In the genomic region with DNA sequence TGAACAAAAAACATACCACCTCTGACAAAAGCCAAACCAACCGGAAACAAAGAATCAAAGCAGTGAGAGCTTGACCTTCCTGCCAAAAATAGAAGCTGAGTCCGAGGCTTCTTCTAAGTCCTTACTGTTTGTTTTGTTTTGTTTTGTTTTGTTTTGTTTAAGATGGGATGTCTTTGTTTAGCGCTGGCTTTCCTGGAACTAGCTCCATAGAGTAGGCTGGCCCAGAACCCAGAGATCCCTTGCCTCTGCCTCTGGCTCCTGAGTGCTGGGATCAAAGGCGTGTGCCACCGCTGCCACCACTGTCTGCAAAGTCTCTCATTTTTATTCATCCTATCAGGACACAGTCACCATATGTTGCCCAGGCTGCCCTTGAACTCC, we compare ENCODE assay signal across 9 mouse cellular contexts. TPM values are rescaled to one million over a fixed set of nuclear protein-coding genes. Genes with fewer than 3 reads are reported as not detected.
DNase-seq lines count a peak whose midpoint lies in the region; ATAC-seq and TF ChIP-seq lines count a peak whose summit lies in the region.
"Had no signal": no experiment of that assay in that cellular context is flagged by ENCODE, and none has a peak within 500 bp of the region (broad histone marks: within the 10 kb centered on the region; RNA-seq: fewer than 3 reads in every experiment).

No protein-coding gene starts in this region.

- ATAC-seq in forebrain, embryonic 13.5 days: no peak
- no peak for ATAC-seq in forebrain, embryonic 12.5 days (ENCODE audit: low FRiP score)
- no peak for ATAC-seq in kidney, embryonic 15.5 days (replicated peaks; ENCODE audit: low FRiP score)
- ATAC-seq in kidney, embryonic 14.5 days (ENCODE audit: low FRiP score, low TSS enrichment): no peak
- no peak for ATAC-seq in forebrain, embryonic 15.5 days (replicated peaks)

- H3K4me2 ChIP-seq in forebrain, embryonic 13.5 days: no peak overlapping the region
- H3K4me2 ChIP-seq in forebrain, embryonic 12.5 days: no peak overlapping the region
- H3K4me2 ChIP-seq in kidney, embryonic 15.5 days: no peak overlapping the region
- no peak overlapping the region for H3K4me2 ChIP-seq in kidney, embryonic 14.5 days (replicated peaks; ENCODE audit: low read depth, low read length)
- no peak overlapping the region for H3K4me2 ChIP-seq in forebrain, embryonic 15.5 days (replicated peaks)

- TF ChIP-seq CTCF in testis, adult 2 months (IDR thresholded peaks at IDR 0.05; ENCODE audit: control insufficient read depth, insufficient read depth, insufficient replicate concordance, low read depth, low read length): no peak
- no peak for TF ChIP-seq CTCF in small intestine, adult 2 months (IDR thresholded peaks at IDR 0.05; ENCODE audit: extremely low read depth, insufficient read length, insufficient replicate concordance, low read depth, low read length)

- DNase-seq in testis, postnatal 10 days (ENCODE audit: low spot score): no peak

- H3K9ac ChIP-seq in forebrain, embryonic 13.5 days: no peak overlapping the region
- no peak overlapping the region for H3K9ac ChIP-seq in forebrain, embryonic 12.5 days
- H3K9ac ChIP-seq in kidney, embryonic 15.5 days: no peak overlapping the region
- no peak overlapping the region for H3K9ac ChIP-seq in kidney, embryonic 14.5 days (ENCODE audit: low read depth, low read length)
- no peak overlapping the region for H3K9ac ChIP-seq in forebrain, embryonic 15.5 days (replicated peaks)

- TF ChIP-seq POLR2A in testis, adult 2 months (IDR thresholded peaks at IDR 0.05; ENCODE audit: control insufficient read depth, low read depth, low read length): no peak
- no peak for TF ChIP-seq POLR2A in small intestine, adult 2 months (IDR thresholded peaks at IDR 0.05; ENCODE audit: low read depth, low read length)

- no peaks in the 10 kb centered on the region for H3K9me3 ChIP-seq in forebrain, embryonic 13.5 days (replicated peaks)
- no peaks in the 10 kb centered on the region for H3K9me3 ChIP-seq in forebrain, embryonic 12.5 days
- no peaks in the 10 kb centered on the region for H3K9me3 ChIP-seq in kidney, embryonic 15.5 days (replicated peaks)
- H3K9me3 ChIP-seq in kidney, embryonic 14.5 days (ENCODE audit: control insufficient read depth, low read length): no peaks in the 10 kb centered on the region; the same call in 1 of the 2 replicates
- H3K9me3 ChIP-seq in forebrain, embryonic 15.5 days: no peaks in the 10 kb centered on the region
- H3K9me3 ChIP-seq: hindbrain, embryonic 10.5 days had no signal

- no peak overlapping the region for H3K4me3 ChIP-seq in forebrain, embryonic 13.5 days
- no peak overlapping the region for H3K4me3 ChIP-seq in forebrain, embryonic 12.5 days (replicated peaks)
- H3K4me3 ChIP-seq in kidney, embryonic 15.5 days (replicated peaks): no peak overlapping the region
- no peak overlapping the region for H3K4me3 ChIP-seq in kidney, embryonic 14.5 days (ENCODE audit: low read length)
- H3K4me3 ChIP-seq in testis, adult 2 months (ENCODE audit: control insufficient read depth, low read depth, low read length): peak overlapping the region; percentile 86
- no peak overlapping the region for H3K4me3 ChIP-seq in small intestine, adult 2 months (ENCODE audit: low read depth, low read length)
- H3K4me3 ChIP-seq in forebrain, embryonic 15.5 days: no peak overlapping the region
- H3K4me3 ChIP-seq: hindbrain, embryonic 10.5 days had no signal

- H3K27ac ChIP-seq in forebrain, embryonic 13.5 days: peak overlapping the region; percentile 10; the same call in 1 of the 2 replicates
- no peak overlapping the region for H3K27ac ChIP-seq in forebrain, embryonic 12.5 days
- H3K27ac ChIP-seq in kidney, embryonic 15.5 days: 0 out of 2 replicates have a peak overlapping the region, but pooled peaks have one; percentile 34
- no peak overlapping the region for H3K27ac ChIP-seq in kidney, embryonic 14.5 days (ENCODE audit: low read depth, low read length)
- H3K27ac ChIP-seq in testis, adult 2 months (ENCODE audit: control insufficient read depth, insufficient read depth, low read depth, low read length): peak overlapping the region; percentile 56; the same call in 1 of the 2 replicates
- H3K27ac ChIP-seq in small intestine, adult 2 months (ENCODE audit: insufficient read depth, low read depth, low read length): peak overlapping the region; percentile 60
- no peak overlapping the region for H3K27ac ChIP-seq in forebrain, embryonic 15.5 days (replicated peaks)

- peaks cover 33% of the 10 kb centered on the region for H3K4me1 ChIP-seq in forebrain, embryonic 13.5 days
- H3K4me1 ChIP-seq in forebrain, embryonic 12.5 days: peaks cover 20% of the 10 kb centered on the region
- peaks cover 33% of the 10 kb centered on the region for H3K4me1 ChIP-seq in kidney, embryonic 15.5 days
- peaks cover 11% of the 10 kb centered on the region for H3K4me1 ChIP-seq in kidney, embryonic 14.5 days (ENCODE audit: control insufficient read depth, insufficient read depth, low read length)
- H3K4me1 ChIP-seq in testis, adult 2 months (ENCODE audit: control insufficient read depth, insufficient read depth, low read length): peaks cover 15% of the 10 kb centered on the region
- peaks cover 44% of the 10 kb centered on the region for H3K4me1 ChIP-seq in small intestine, adult 2 months (ENCODE audit: control insufficient read depth, insufficient read depth, insufficient read length, low read length)
- H3K4me1 ChIP-seq in forebrain, embryonic 15.5 days: peaks cover 19% of the 10 kb centered on the region

- H3K36me3 ChIP-seq in forebrain, embryonic 13.5 days (ENCODE audit: poor library complexity, severe bottlenecking): no peaks in the 10 kb centered on the region
- H3K36me3 ChIP-seq in forebrain, embryonic 12.5 days (replicated peaks): no peaks in the 10 kb centered on the region
- no peaks in the 10 kb centered on the region for H3K36me3 ChIP-seq in kidney, embryonic 15.5 days
- H3K36me3 ChIP-seq in kidney, embryonic 14.5 days (ENCODE audit: control insufficient read depth, insufficient read depth, low read length): no peaks in the 10 kb centered on the region
- no peaks in the 10 kb centered on the region for H3K36me3 ChIP-seq in testis, adult 2 months (ENCODE audit: control insufficient read depth, insufficient read depth, low read length)
- H3K36me3 ChIP-seq in small intestine, adult 2 months (ENCODE audit: control insufficient read depth, insufficient read depth, low read length): no peaks in the 10 kb centered on the region
- no peaks in the 10 kb centered on the region for H3K36me3 ChIP-seq in forebrain, embryonic 15.5 days
- H3K36me3 ChIP-seq: hindbrain, embryonic 10.5 days had no signal

- WGBS in forebrain, embryonic 13.5 days: 70% methylated on average over 5 of the region's 5 CpGs
- 69% methylated on average over 5 of the region's 5 CpGs for WGBS in forebrain, embryonic 12.5 days
- 63% methylated on average over 5 of the region's 5 CpGs for WGBS in kidney, embryonic 15.5 days
- WGBS in kidney, embryonic 14.5 days: 72% methylated on average over 5 of the region's 5 CpGs
- 76% methylated on average over 5 of the region's 5 CpGs for WGBS in small intestine, adult 2 months
- 69% methylated on average over 5 of the region's 5 CpGs for WGBS in forebrain, embryonic 15.5 days

- no peaks in the 10 kb centered on the region for H3K27me3 ChIP-seq in forebrain, embryonic 13.5 days
- peaks cover 2% of the 10 kb centered on the region; the same call in 1 of the 2 replicates for H3K27me3 ChIP-seq in forebrain, embryonic 12.5 days
- no peaks in the 10 kb centered on the region for H3K27me3 ChIP-seq in kidney, embryonic 15.5 days
- no peaks in the 10 kb centered on the region for H3K27me3 ChIP-seq in kidney, embryonic 14.5 days (ENCODE audit: control insufficient read depth, insufficient read depth, low read length)
- H3K27me3 ChIP-seq in testis, adult 2 months (ENCODE audit: control insufficient read depth, insufficient read depth, low read length): no peaks in the 10 kb centered on the region
- no peaks in the 10 kb centered on the region for H3K27me3 ChIP-seq in small intestine, adult 2 months (ENCODE audit: control insufficient read depth, insufficient read depth, low read length)
- no peaks in the 10 kb centered on the region for H3K27me3 ChIP-seq in forebrain, embryonic 15.5 days

RNA-seq across cellular contexts. Expression of a gene that starts 1.0 kb away (rescaled TPM):
- polyA plus RNA-seq in forebrain, embryonic 13.5 days (2015; fragmentation: Nextera tagmentation; extraction: Ambion mirVana): 5.5 and 6.0 TPM in 2 replicates
- polyA plus RNA-seq in forebrain, embryonic 12.5 days (2016; fragmentation: Nextera tagmentation; extraction: Ambion mirVana): 3.8 and 4.9 TPM in 2 replicates
- 3.2 and 3.5 TPM in 2 replicates for polyA plus RNA-seq in kidney, embryonic 15.5 days (2015; fragmentation: Nextera tagmentation; extraction: Ambion mirVana)
- 0.57 and 0.73 TPM in 2 replicates for polyA plus RNA-seq in kidney, embryonic 14.5 days (2014; fragmentation: Nextera tagmentation; extraction: Ambion mirVana)
- 65.0 and 67.1 TPM in 2 replicates for polyA plus RNA-seq in testis, adult 2 months (2012; rRNA removed)
- 31.2 and 45.7 TPM in 2 replicates for polyA plus RNA-seq in small intestine, adult 2 months (2012; rRNA removed)
- 10.8 and 12.3 TPM in 2 replicates for polyA plus RNA-seq in forebrain, embryonic 15.5 days (2015; fragmentation: Nextera tagmentation; extraction: Ambion mirVana)

RNA-seq across cellular contexts. Expression of a gene that starts 15.3 kb away (rescaled TPM):
- 10.6 and 11.9 TPM in 2 replicates for polyA plus RNA-seq in forebrain, embryonic 13.5 days (2015; fragmentation: Nextera tagmentation; extraction: Ambion mirVana)
- 14.1 and 15.4 TPM in 2 replicates for polyA plus RNA-seq in forebrain, embryonic 12.5 days (2016; fragmentation: Nextera tagmentation; extraction: Ambion mirVana)
- 16.7 and 17.8 TPM in 2 replicates for polyA plus RNA-seq in kidney, embryonic 15.5 days (2015; fragmentation: Nextera tagmentation; extraction: Ambion mirVana)
- 5.9 and 20.7 TPM in 2 replicates for polyA plus RNA-seq in kidney, embryonic 14.5 days (2014; fragmentation: Nextera tagmentation; extraction: Ambion mirVana)
- 3.7 and 3.8 TPM in 2 replicates for polyA plus RNA-seq in testis, adult 2 months (2012; rRNA removed)
- 0.08 and 0.44 TPM in 2 replicates for polyA plus RNA-seq in small intestine, adult 2 months (2012; rRNA removed)
- 5.1 and 6.8 TPM in 2 replicates for polyA plus RNA-seq in forebrain, embryonic 15.5 days (2015; fragmentation: Nextera tagmentation; extraction: Ambion mirVana)

RNA-seq across cellular contexts. Expression of a gene that starts 27.4 kb away (rescaled TPM):
- 6,579 and 6,954 TPM in 2 replicates for polyA plus RNA-seq in forebrain, embryonic 13.5 days (2015; fragmentation: Nextera tagmentation; extraction: Ambion mirVana)
- polyA plus RNA-seq in forebrain, embryonic 12.5 days (2016; fragmentation: Nextera tagmentation; extraction: Ambion mirVana): 4,517 and 4,745 TPM in 2 replicates
- 1,708 and 1,728 TPM in 2 replicates for polyA plus RNA-seq in kidney, embryonic 15.5 days (2015; fragmentation: Nextera tagmentation; extraction: Ambion mirVana)
- polyA plus RNA-seq in kidney, embryonic 14.5 days (2014; fragmentation: Nextera tagmentation; extraction: Ambion mirVana): 1,829 and 1,880 TPM in 2 replicates
- 109 and 126 TPM in 2 replicates for polyA plus RNA-seq in testis, adult 2 months (2012; rRNA removed)
- 1.9 and 9.8 TPM in 2 replicates for polyA plus RNA-seq in small intestine, adult 2 months (2012; rRNA removed)
- 7,875 and 7,989 TPM in 2 replicates for polyA plus RNA-seq in forebrain, embryonic 15.5 days (2015; fragmentation: Nextera tagmentation; extraction: Ambion mirVana)

RNA-seq across cellular contexts. Expression of a gene that starts 39.7 kb away (rescaled TPM):
- polyA plus RNA-seq in forebrain, embryonic 13.5 days (2015; fragmentation: Nextera tagmentation; extraction: Ambion mirVana): 132 and 139 TPM in 2 replicates
- polyA plus RNA-seq in forebrain, embryonic 12.5 days (2016; fragmentation: Nextera tagmentation; extraction: Ambion mirVana): 125 and 129 TPM in 2 replicates
- 112 and 115 TPM in 2 replicates for polyA plus RNA-seq in kidney, embryonic 15.5 days (2015; fragmentation: Nextera tagmentation; extraction: Ambion mirVana)
- polyA plus RNA-seq in kidney, embryonic 14.5 days (2014; fragmentation: Nextera tagmentation; extraction: Ambion mirVana): 114 and 130 TPM in 2 replicates
- 286 and 306 TPM in 2 replicates for polyA plus RNA-seq in testis, adult 2 months (2012; rRNA removed)
- 39.4 and 55.7 TPM in 2 replicates for polyA plus RNA-seq in small intestine, adult 2 months (2012; rRNA removed)
- polyA plus RNA-seq in forebrain, embryonic 15.5 days (2015; fragmentation: Nextera tagmentation; extraction: Ambion mirVana): 157 and 161 TPM in 2 replicates

RNA-seq across cellular contexts. Expression of a gene that starts 56.4 kb away (rescaled TPM):
- 9.3 and 11.1 TPM in 2 replicates for polyA plus RNA-seq in forebrain, embryonic 13.5 days (2015; fragmentation: Nextera tagmentation; extraction: Ambion mirVana)
- polyA plus RNA-seq in forebrain, embryonic 12.5 days (2016; fragmentation: Nextera tagmentation; extraction: Ambion mirVana): 9.3 and 14.8 TPM in 2 replicates
- polyA plus RNA-seq in kidney, embryonic 15.5 days (2015; fragmentation: Nextera tagmentation; extraction: Ambion mirVana): 10.2 and 11.6 TPM in 2 replicates
- 15.6 and 19.5 TPM in 2 replicates for polyA plus RNA-seq in kidney, embryonic 14.5 days (2014; fragmentation: Nextera tagmentation; extraction: Ambion mirVana)
- 1.4 and 1.6 TPM in 2 replicates for polyA plus RNA-seq in testis, adult 2 months (2012; rRNA removed)
- polyA plus RNA-seq in small intestine, adult 2 months (2012; rRNA removed): 4.5 and 4.8 TPM in 2 replicates
- polyA plus RNA-seq in forebrain, embryonic 15.5 days (2015; fragmentation: Nextera tagmentation; extraction: Ambion mirVana): 11.8 and 27.5 TPM in 2 replicates

Comparison
In these comparisons a context has a peak if more than half of its experiments do, and no peak if none do; other contexts are left out.
1. H3K27ac ChIP-seq: peak in forebrain, embryonic 13.5 days (single experiment), kidney, embryonic 15.5 days (single experiment), testis, adult 2 months (single experiment) and small intestine, adult 2 months (single experiment); none in forebrain, embryonic 12.5 days (single experiment), kidney, embryonic 14.5 days (single experiment) and forebrain, embryonic 15.5 days (single experiment).
2. RNA of a gene that starts 27.4 kb away (polyA plus RNA-seq): 7,875 to 7,989 TPM in forebrain, embryonic 15.5 days, 6,579 to 6,954 TPM in forebrain, embryonic 13.5 days, 4,517 to 4,745 TPM in forebrain, embryonic 12.5 days, 1,829 to 1,880 TPM in kidney, embryonic 14.5 days and 1,708 to 1,728 TPM in kidney, embryonic 15.5 days; 109 to 126 TPM in testis, adult 2 months and 1.9 to 9.8 TPM in small intestine, adult 2 months; every median in the first group is over 10 times any median in the second.